Mouse (Mus musculus) embryonic facial prominence, embryonic 11.5 days (tissue): ENCODE measurements around the gene Ankar. TPM values are rescaled to one million over a fixed set of nuclear protein-coding genes. Genes with fewer than 3 reads are reported as not detected.

Experiments
- ATAC-seq: fragments of 200-750 bp; cut with Nextera tagmentation; replicated peaks from 2 replicates; pipeline ENCODE4 v1.8.0; 2017; ENCODE audit warnings: low read depth; ENCODE audit not compliant: insufficient number of reproducible peaks, low FRiP score, low TSS enrichment
- DNase-seq: peaks from one replicate; pipeline ENCODE4 v3.0.0-alpha.2; 2015; ENCODE audit warnings: low spot score
- H3K27ac ChIP-seq: fragments of 300-500 bp; sonication (generic); replicated peaks from 2 replicates; pipeline ENCODE4 v1.5.1; 2014; ENCODE audit warnings: mild to moderate bottlenecking, low read depth, low read length, control low read depth
- H3K27me3 ChIP-seq: fragments of 300-500 bp; sonication (generic); 2 replicates; pipeline ENCODE4 v1.6.1; 2014; ENCODE audit warnings: mild to moderate bottlenecking, low read length, moderate library complexity, mixed read lengths; ENCODE audit not compliant: control insufficient read depth, insufficient read depth
- H3K36me3 ChIP-seq: fragments of 300-500 bp; sonication (generic); replicated peaks from 2 replicates; pipeline ENCODE4 v1.6.1; 2014; ENCODE audit warnings: low read depth, mild to moderate bottlenecking, low read length, moderate library complexity, mixed read lengths; ENCODE audit not compliant: control insufficient read depth, insufficient read depth
- H3K4me1 ChIP-seq: fragments of 300-500 bp; sonication (generic); 2 replicates; pipeline ENCODE4 v1.6.1; 2014; ENCODE audit warnings: low read length, mixed read lengths; ENCODE audit not compliant: control insufficient read depth, insufficient read depth
- H3K4me2 ChIP-seq: fragments of 300-500 bp; sonication (generic); 2 replicates; pipeline ENCODE4 v1.6.1; 2014; ENCODE audit warnings: low read depth, mild to moderate bottlenecking, control low read depth, low read length, moderate library complexity
- H3K4me3 ChIP-seq: fragments of 300-500 bp; sonication (generic); 2 replicates; pipeline ENCODE4 v1.5.1; 2014; ENCODE audit warnings: low read depth, low read length, control low read depth
- H3K9ac ChIP-seq: fragments of 300-500 bp; sonication (generic); replicated peaks from 2 replicates; pipeline ENCODE4 v1.6.1; 2014; ENCODE audit warnings: mild to moderate bottlenecking, control low read depth, low read length
- H3K9me3 ChIP-seq: fragments of 300-500 bp; sonication (generic); replicated peaks from 2 replicates; pipeline ENCODE4 v1.6.1; 2016; ENCODE audit warnings: mild to moderate bottlenecking, low read length, inconsistent platforms, mixed read lengths; ENCODE audit not compliant: control insufficient read depth
- WGBS: fragments of 180-500 bp; shearing (Covaris S2); extraction: QIAGEN DNeasy Blood & Tissue Kit; methylation state at CpG from one replicate; pipeline ENCODE4 v1.1.7; 2014; 5-methylcytosine and 5-hydroxymethylcytosine counted together
- polyA plus RNA-seq: library from polyadenylated mRNA; unstranded; fragments of >200 nt; fragmentation: Nextera tagmentation; extraction: Ambion mirVana; gene quantifications from 2 replicates; pipeline ENCODE4 v1.2.1, GENCODE M21; 2014

The Ankar gene
- polyA plus RNA-seq, 1 experiment from 2014 or later, result not detected

DNA sequence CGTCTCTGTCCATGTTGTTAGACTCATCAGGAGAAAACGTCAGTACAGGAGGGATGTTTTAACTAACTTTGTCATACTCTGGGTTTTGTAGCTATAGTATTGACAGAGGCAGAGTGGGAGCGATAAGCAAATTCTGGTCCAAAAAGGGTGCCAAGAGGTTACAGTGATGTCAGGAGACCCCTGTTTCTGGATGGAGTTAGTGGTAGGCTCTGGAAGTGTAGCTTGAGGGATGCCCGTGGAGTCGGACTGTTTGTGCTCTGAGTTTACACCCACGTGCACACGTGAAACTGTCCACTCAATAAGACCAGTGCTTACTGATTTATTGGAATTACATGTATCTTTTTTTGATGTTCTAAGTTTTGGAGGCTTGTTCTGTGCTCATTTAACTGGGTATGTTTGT lies 17.2 kb upstream of the Ankar start:
- Histone ChIP-seq H3K27ac (no peak overlapping the region), H3K36me3 (peaks cover 4% of the 10 kb centered on the region; the same call in 1 of the 2 replicates), H3K27me3 (no peaks in the 10 kb centered on the region), H3K9me3 (no peaks in the 10 kb centered on the region), H3K4me2 (no peak overlapping the region), H3K4me1 (no peaks in the 10 kb centered on the region), H3K4me3 (no peak overlapping the region), H3K9ac (no peak overlapping the region)
- ATAC-seq (no peak), DNase-seq (no peak)
- WGBS, result 90% methylated on average over 7 of the region's 7 CpGs

DNA sequence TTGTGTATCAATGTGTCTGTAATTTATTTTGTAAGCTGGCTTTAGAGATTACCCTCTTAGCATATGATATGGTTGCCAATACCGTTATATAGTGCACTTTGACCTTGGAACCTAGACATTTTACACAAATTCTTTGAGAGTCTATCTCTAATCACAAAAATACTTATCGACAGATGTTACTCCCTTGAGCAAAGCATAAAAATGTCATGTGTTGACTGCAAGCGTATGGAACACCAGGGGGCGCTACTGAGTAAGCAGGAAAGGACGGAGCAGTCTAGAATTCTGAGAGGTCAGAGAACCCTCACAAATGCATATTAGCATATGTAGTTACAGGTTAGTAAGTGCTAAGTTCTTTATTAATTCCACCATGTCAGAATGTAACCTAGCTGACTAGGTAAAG lies 16.5 kb upstream of the Ankar start:
- H3K27me3 ChIP-seq, result no peaks in the 10 kb centered on the region
- no peaks in the 10 kb centered on the region for H3K9me3 ChIP-seq
- no peak overlapping the region for H3K9ac ChIP-seq
- ATAC-seq (no peak), DNase-seq (peak; percentile 84)
- no peaks in the 10 kb centered on the region for H3K4me1 ChIP-seq
- H3K4me3 ChIP-seq, result no peak overlapping the region
- H3K36me3 ChIP-seq, result peaks cover 4% of the 10 kb centered on the region; the same call in 1 of the 2 replicates
- 13% methylated on average over 5 of the region's 5 CpGs for WGBS
- H3K27ac ChIP-seq, result no peak overlapping the region
- H3K4me2 ChIP-seq, result no peak overlapping the region

DNA sequence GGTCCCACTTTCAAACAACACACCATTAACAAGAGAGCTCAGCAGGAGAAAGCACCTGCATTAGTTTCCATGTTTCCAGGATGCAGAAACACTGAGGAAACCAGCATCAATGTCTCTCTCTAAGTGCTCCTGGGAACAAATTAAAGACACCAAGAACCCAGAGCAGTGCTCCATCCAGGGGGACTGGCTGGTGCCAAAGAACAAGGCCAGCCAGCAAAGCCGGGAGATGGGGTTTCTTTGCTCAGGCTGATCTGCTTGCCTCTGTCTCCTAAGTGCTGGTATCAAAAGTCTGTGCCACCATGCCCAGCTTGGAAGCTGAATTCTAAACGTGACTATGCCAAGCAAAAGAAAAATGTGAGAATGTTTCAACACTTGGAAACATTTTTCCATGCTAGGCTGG lies 16.0 kb upstream of the Ankar start:
- Histone ChIP-seq H3K27ac (no peak overlapping the region), H3K36me3 (peaks cover 4% of the 10 kb centered on the region; the same call in 1 of the 2 replicates), H3K9ac (no peak overlapping the region), H3K27me3 (no peaks in the 10 kb centered on the region), H3K4me3 (no peak overlapping the region), H3K4me1 (no peaks in the 10 kb centered on the region), H3K9me3 (no peaks in the 10 kb centered on the region), H3K4me2 (no peak overlapping the region)
- ATAC-seq (no peak), DNase-seq (no peak)
- 52% methylated on average over 2 of the region's 2 CpGs for WGBS

GRCm38 (mm10) chr1:72715593-72716361 lies 15.4 kb upstream of the Ankar start:
- peaks cover 4% of the 10 kb centered on the region; the same call in 1 of the 2 replicates for H3K36me3 ChIP-seq
- no peak for ATAC-seq
- WGBS, result 68% methylated on average over 3 of the region's 3 CpGs

GRCm38 (mm10) chr1:72715065-72715464 lies 14.7 kb upstream of the Ankar start:
- Histone ChIP-seq H3K4me1 (no peaks in the 10 kb centered on the region), H3K4me2 (no peak overlapping the region), H3K36me3 (peaks cover 4% of the 10 kb centered on the region; the same call in 1 of the 2 replicates), H3K27me3 (no peaks in the 10 kb centered on the region), H3K9ac (no peak overlapping the region), H3K9me3 (no peaks in the 10 kb centered on the region), H3K4me3 (no peak overlapping the region), H3K27ac (no peak overlapping the region)
- no peak for ATAC-seq
- 92% methylated on average over 1 of the region's 1 CpGs for WGBS
- no peak for DNase-seq

More at GRCm38 (mm10) chr1:72715593-72716361, 15.4 kb upstream of the Ankar start:
- no peak for DNase-seq
- no peaks in the 10 kb centered on the region for H3K27me3 ChIP-seq
- H3K4me2 ChIP-seq, result no peak overlapping the region
- no peak overlapping the region for H3K27ac ChIP-seq
- H3K9me3 ChIP-seq, result no peaks in the 10 kb centered on the region
- no peak overlapping the region for H3K9ac ChIP-seq
- no peaks in the 10 kb centered on the region for H3K4me1 ChIP-seq
- no peak overlapping the region for H3K4me3 ChIP-seq

DNA sequence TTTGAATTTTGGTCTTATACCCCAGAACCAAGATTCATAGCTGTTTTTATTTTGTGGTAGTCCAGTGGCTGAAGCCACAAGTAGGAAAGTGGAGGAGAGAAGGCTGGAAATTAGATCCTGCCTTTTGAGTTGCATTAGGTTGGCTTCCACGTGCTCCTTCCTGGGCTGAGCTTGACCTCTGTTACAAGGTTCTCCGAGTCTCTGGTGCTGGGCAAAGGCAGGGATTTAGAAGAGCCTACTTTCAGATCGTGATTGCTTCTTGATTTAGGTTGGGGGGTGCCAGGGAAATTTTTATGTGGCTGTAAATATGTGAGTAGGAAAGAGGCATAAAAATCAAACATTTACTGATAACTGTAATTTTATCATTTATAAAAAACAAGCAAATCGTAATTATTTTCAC lies 14.2 kb upstream of the Ankar start:
- Histone ChIP-seq H3K9me3 (no peaks in the 10 kb centered on the region), H3K4me2 (no peak overlapping the region), H3K9ac (no peak overlapping the region), H3K36me3 (peaks cover 4% of the 10 kb centered on the region; the same call in 1 of the 2 replicates), H3K4me1 (no peaks in the 10 kb centered on the region), H3K4me3 (no peak overlapping the region), H3K27me3 (no peaks in the 10 kb centered on the region), H3K27ac (no peak overlapping the region)
- no peak for ATAC-seq
- 61% methylated on average over 4 of the region's 4 CpGs for WGBS
- no peak for DNase-seq

- Histone ChIP-seq H3K4me2 (peak overlapping the region; percentile 52), H3K4me1 (no peaks in the 10 kb centered on the region), H3K9me3 (no peaks in the 10 kb centered on the region), H3K4me3 (peak overlapping the region; percentile 83), H3K27ac (peak overlapping the region; percentile 85), H3K9ac (peak overlapping the region; percentile 87), H3K36me3 (peaks cover 4% of the 10 kb centered on the region; the same call in 1 of the 2 replicates), H3K27me3 (no peaks in the 10 kb centered on the region)
- under 1% methylated on average over 17 of the region's 17 CpGs for WGBS
- ATAC-seq (no peak), DNase-seq (no peak)
These were observed 11.3 kb upstream of the Ankar start for GRCm38 (mm10) chr1:72711684-72712083.
